Mouse (Mus musculus): ENCODE data around the gene Rpl3. TPM values are rescaled to one million over a fixed set of nuclear protein-coding genes. Genes with fewer than 3 reads are reported as not detected.

Gene Rpl3
- polyA plus RNA-seq, 1 experiment from 2014 or later = 980 TPM

DNA sequence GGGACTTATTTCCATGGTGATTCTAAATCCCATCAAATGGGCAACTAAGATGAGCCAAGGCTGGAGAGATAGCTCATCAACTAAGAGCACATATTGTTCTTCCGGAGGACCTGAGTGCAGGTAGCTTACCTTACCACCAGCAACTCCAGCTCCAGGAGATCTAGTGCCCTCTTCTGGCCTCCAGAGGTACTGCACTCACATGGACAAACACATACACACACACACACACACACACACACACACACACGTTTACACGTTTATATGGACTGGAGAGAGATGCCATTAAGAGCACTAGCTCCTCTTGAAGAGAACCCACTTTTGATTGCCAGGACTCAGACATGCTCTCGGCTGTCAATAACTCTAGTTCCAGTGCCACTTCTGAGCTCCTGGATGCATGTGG lies 60.5 kb downstream of the Rpl3 start:
- DNase-seq (ENCODE audit: low spot score) = no peak
- WGBS = 81% methylated on average over 4 of the region's 4 CpGs
- no peak overlapping the region for H3K4me3 ChIP-seq
- no peak overlapping the region for H3K27ac ChIP-seq
- H3K9me3 ChIP-seq = no peaks in the 10 kb centered on the region
- H3K4me1 ChIP-seq = peaks cover 25% of the 10 kb centered on the region
- no peaks in the 10 kb centered on the region for H3K36me3 ChIP-seq
- H3K27me3 ChIP-seq (ENCODE audit: insufficient read depth, poor library complexity, severe bottlenecking) = no peaks in the 10 kb centered on the region

DNA sequence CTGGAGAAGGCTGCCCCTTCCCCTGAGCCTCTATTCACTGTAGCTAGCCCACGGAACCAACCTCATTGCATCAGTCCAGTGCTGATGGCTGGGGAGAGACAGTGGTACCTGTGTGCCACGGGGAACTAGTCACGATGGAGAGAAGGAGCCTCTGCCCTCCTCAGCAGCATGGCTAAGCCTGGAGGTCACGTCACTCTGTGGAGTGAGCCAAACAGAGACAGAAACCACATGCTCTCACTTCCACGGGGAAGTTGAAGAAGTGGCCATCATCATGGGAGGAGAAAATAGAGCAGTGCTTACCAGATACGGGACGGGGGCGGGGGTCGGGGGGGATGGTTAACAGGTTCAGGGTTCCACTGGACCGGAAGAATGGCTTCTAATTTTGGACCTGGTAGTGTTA lies 61.3 kb downstream of the Rpl3 start:
- WGBS = 86% methylated on average over 10 of the region's 10 CpGs
- Histone ChIP-seq H3K9me3 (no peaks in the 10 kb centered on the region), H3K27me3 (ENCODE audit: insufficient read depth, poor library complexity, severe bottlenecking) (no peaks in the 10 kb centered on the region), H3K4me3 (no peak overlapping the region), H3K4me1 (peaks cover 33% of the 10 kb centered on the region), H3K36me3 (no peaks in the 10 kb centered on the region), H3K27ac (no peak overlapping the region)
- no peak for DNase-seq (ENCODE audit: low spot score)

DNA sequence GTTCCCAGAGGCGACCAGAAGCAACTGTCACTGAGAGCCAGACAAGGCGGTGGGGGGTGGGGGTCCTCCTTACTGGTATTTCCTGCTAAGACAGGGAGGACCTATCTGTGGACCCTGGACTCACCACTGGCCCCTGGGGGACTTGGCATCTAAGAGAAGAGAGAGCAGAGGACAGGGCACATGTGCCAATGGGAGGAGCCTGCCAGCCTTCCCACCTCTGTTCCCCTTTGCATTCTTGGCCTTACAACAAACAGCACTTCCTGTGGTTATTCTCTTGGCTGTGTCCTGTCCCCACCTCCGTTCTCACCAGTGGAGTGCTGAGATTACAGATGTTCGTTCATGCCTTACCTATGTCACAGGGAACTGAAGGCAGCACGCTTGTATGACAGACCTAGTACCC lies 62.8 kb downstream of the Rpl3 start:
- Histone ChIP-seq H3K4me1 (peaks cover 48% of the 10 kb centered on the region), H3K27ac (no peak overlapping the region), H3K9me3 (no peaks in the 10 kb centered on the region), H3K36me3 (no peaks in the 10 kb centered on the region), H3K4me3 (no peak overlapping the region), H3K27me3 (ENCODE audit: insufficient read depth, poor library complexity, severe bottlenecking) (no peaks in the 10 kb centered on the region)
- WGBS = 60% methylated on average over 5 of the region's 5 CpGs
- DNase-seq (ENCODE audit: low spot score) = no peak

Small RNA genes lying within 50 kb of the gene (microRNA-seq; reads per million reads assigned to microRNA genes)
- gene Snord43 = 47.0 reads per million, percentile 42 among the genes with 10 or more reads in this experiment

Other genes starting within 250 kb of the Rpl3 start
- gene Apobec3, start 200.2 kb downstream of the Rpl3 start, polyA plus RNA-seq (2016; fragmentation: Nextera tagmentation; extraction: Ambion mirVana) = 9.5 and 10.2 TPM in 2 replicates
- 0.82 and 1.0 TPM in 2 replicates for gene Cbx7, start 120.7 kb downstream of the Rpl3 start, polyA plus RNA-seq (2016; fragmentation: Nextera tagmentation; extraction: Ambion mirVana)
- gene Pdgfb, start 76.9 kb downstream of the Rpl3 start, polyA plus RNA-seq (2016; fragmentation: Nextera tagmentation; extraction: Ambion mirVana) = 0.95 and 1.9 TPM in 2 replicates
- 6.7 and 11.6 TPM in 2 replicates for gene Syngr1, start 534 bp downstream of the Rpl3 start, polyA plus RNA-seq (2016; fragmentation: Nextera tagmentation; extraction: Ambion mirVana)
- gene Tab1, start 41.3 kb upstream of the Rpl3 start, polyA plus RNA-seq (2016; fragmentation: Nextera tagmentation; extraction: Ambion mirVana) = 34.2 and 38.1 TPM in 2 replicates
- 1.1 and 2.8 TPM in 2 replicates for gene Mgat3, start 81.9 kb upstream of the Rpl3 start, polyA plus RNA-seq (2016; fragmentation: Nextera tagmentation; extraction: Ambion mirVana)
- 31.0 and 39.2 TPM in 2 replicates for gene Mief1, start 142.2 kb upstream of the Rpl3 start, polyA plus RNA-seq (2016; fragmentation: Nextera tagmentation; extraction: Ambion mirVana)
- 3.5 TPM in 1 of 2 replicates, not detected in the other for gene AC140267.1, start 144.0 kb upstream of the Rpl3 start, polyA plus RNA-seq (2016; fragmentation: Nextera tagmentation; extraction: Ambion mirVana)
- gene Atf4, start 163.3 kb upstream of the Rpl3 start, polyA plus RNA-seq (2016; fragmentation: Nextera tagmentation; extraction: Ambion mirVana) = 84.8 and 109 TPM in 2 replicates
- gene Rps19bp1, start 172.4 kb upstream of the Rpl3 start, polyA plus RNA-seq (2016; fragmentation: Nextera tagmentation; extraction: Ambion mirVana) = 46.1 and 62.5 TPM in 2 replicates
- gene Cacna1i, start 195.4 kb upstream of the Rpl3 start, polyA plus RNA-seq (2016; fragmentation: Nextera tagmentation; extraction: Ambion mirVana) = 0.04 TPM in 1 of 2 replicates, not detected in the other